Mouse (Mus musculus) forebrain, embryonic 14.5 days (tissue): ENCODE data around the gene Siah1a. TPM values are rescaled to one million over a fixed set of nuclear protein-coding genes. Genes with fewer than 3 reads are reported as not detected.

ENCODE experiments used
- ATAC-seq: fragments of 200-750 bp; cut with Nextera tagmentation; 2 replicates; pipeline ENCODE4 v1.8.0; 2017; ENCODE audit warnings: mild to moderate bottlenecking, moderate library complexity
- DNase-seq: peaks from one replicate; pipeline ENCODE4 v3.0.0-alpha.2; 2015; ENCODE audit warnings: low spot score
- H3K27ac ChIP-seq: fragments of 300-500 bp; sonication (generic); 2 replicates; pipeline ENCODE4 v1.5.1; 2014; ENCODE audit warnings: low read depth, mild to moderate bottlenecking, control low read depth, low read length, moderate library complexity
- H3K27me3 ChIP-seq: fragments of 300-500 bp; sonication (generic); replicated peaks from 2 replicates; pipeline ENCODE4 v1.6.1; 2014; ENCODE audit warnings: low read length, control low read depth, mixed read lengths; ENCODE audit not compliant: control insufficient read depth, insufficient read depth
- H3K36me3 ChIP-seq: fragments of 300-500 bp; sonication (generic); 2 replicates; pipeline ENCODE4 v1.6.1; 2014; ENCODE audit warnings: low read length, control low read depth; ENCODE audit not compliant: control insufficient read depth, insufficient read depth
- H3K4me1 ChIP-seq: fragments of 300-500 bp; sonication (generic); 2 replicates; pipeline ENCODE4 v1.6.1; 2014; ENCODE audit warnings: antibody characterized with exemption, low read length, control low read depth; ENCODE audit not compliant: control insufficient read depth, insufficient read depth
- H3K4me2 ChIP-seq: fragments of 300-500 bp; sonication (generic); 2 replicates; pipeline ENCODE4 v1.6.1; 2014; ENCODE audit warnings: mild to moderate bottlenecking, control low read depth, low read length
- H3K4me3 ChIP-seq: fragments of 300-500 bp; sonication (generic); 2 replicates; pipeline ENCODE4 v1.5.1; 2014; ENCODE audit warnings: low read depth, low read length, control low read depth
- H3K9ac ChIP-seq: fragments of 300-500 bp; sonication (generic); 2 replicates; pipeline ENCODE4 v1.6.1; 2014; ENCODE audit warnings: mild to moderate bottlenecking, low read length, control low read depth, moderate library complexity
- H3K9me3 ChIP-seq: fragments of 300-500 bp; sonication (generic); replicated peaks from 2 replicates; pipeline ENCODE4 v1.6.1; 2016; ENCODE audit warnings: low read length, control low read depth, mixed read lengths; ENCODE audit not compliant: control insufficient read depth
- WGBS: fragments of 180-500 bp; shearing (Covaris S2); extraction: QIAGEN DNeasy Blood & Tissue Kit; methylation state at CpG from one replicate; pipeline ENCODE4 v1.1.7; 2014; 5-methylcytosine and 5-hydroxymethylcytosine counted together
- polyA plus RNA-seq: library from polyadenylated mRNA; unstranded; fragments of >200 nt; fragmentation: Nextera tagmentation; extraction: Ambion mirVana; gene quantifications from 2 replicates; pipeline ENCODE4 v1.2.1, GENCODE M21; 2014

Gene Siah1a
- 104 and 111 TPM in 2 replicates for polyA plus RNA-seq

DNA sequence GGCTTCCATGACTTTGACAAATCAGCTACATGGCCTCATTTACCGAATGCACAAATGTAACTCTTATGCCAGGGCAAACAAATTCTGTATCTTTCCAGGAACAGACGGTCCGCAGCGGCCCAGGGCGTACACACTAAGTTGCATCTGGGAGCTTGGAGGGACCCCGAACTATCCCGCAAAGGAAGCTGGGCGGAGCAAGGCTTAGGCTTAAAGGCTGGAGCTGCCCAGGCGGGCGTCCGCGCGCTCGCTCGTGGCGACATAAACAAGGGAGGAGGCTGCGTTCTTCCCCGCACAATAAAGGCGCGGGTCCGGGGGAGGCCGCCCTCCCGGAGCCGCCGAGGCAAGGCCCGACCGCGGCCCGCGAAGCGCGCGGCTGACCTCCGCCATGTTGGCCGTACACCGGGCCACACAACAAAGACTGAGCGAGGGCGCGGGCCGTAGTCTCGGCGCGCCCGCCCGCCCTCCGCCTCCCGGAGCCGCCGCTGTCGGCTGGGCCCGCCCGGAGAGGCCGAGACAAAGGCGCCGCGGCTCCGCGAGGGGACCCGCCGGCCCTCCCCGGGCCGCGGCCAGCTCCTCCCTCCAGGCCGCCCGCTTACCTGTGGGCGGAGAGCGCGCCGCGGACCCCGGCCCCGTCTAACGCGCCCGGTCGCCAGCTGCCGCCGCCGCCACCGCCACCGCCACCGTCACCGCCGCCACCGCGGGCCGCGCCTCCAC lies at the start of gene Siah1a, which contains the start of gene Gm10638:
Siah1a (minus strand) TSS at position 714 of the 714 bp plus-strand sequence.
Gm10638 (plus strand) TSS at position 479 of the 714 bp plus-strand sequence.
- H3K27me3 ChIP-seq, result no peaks in the 10 kb centered on the region
- no peaks in the 10 kb centered on the region for H3K9me3 ChIP-seq
- H3K36me3 ChIP-seq, result no peaks in the 10 kb centered on the region
- ATAC-seq (peak; percentile 82), DNase-seq (peak; percentile 74)
- H3K4me3 ChIP-seq, result peak within 1 kb of the TSS; percentile 93
- peaks cover 25% of the 10 kb centered on the region; the same call in 1 of the 2 replicates for H3K4me1 ChIP-seq
- H3K4me2 ChIP-seq, result peak within 1 kb of the TSS; percentile 69
- H3K9ac ChIP-seq, result peak within 1 kb of the TSS; percentile 99
- peak within 1 kb of the TSS; percentile 98 for H3K27ac ChIP-seq
- under 1% methylated on average over 36 of the region's 88 CpGs for WGBS

DNA sequence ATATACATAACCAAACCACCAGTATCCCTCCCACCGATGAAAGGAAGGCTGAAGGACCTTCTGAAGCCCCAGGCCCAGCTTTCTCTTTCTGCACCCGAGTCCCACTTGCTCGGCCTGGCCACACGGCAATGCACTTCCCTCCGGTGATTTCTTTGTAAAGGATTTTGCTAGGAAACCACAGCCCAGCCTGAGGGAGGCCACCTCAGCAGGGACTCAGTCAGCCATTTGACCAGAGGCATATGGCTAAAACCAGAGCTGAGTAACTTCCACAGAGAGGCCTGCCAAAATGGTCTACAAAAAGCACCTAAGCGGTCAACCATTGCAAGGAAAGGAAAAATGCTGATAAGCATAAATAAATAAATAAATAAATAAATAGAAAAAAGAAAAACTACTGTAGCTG lies 49.0 kb upstream of the Siah1a start:
- ATAC-seq (no peak), DNase-seq (no peak)
- no peaks in the 10 kb centered on the region for H3K4me1 ChIP-seq
- WGBS, result 64% methylated on average over 6 of the region's 6 CpGs
- H3K4me2 ChIP-seq, result no peak overlapping the region
- no peaks in the 10 kb centered on the region for H3K27me3 ChIP-seq
- no peaks in the 10 kb centered on the region for H3K36me3 ChIP-seq
- H3K9ac ChIP-seq, result no peak overlapping the region
- H3K27ac ChIP-seq, result no peak overlapping the region
- H3K9me3 ChIP-seq, result no peaks in the 10 kb centered on the region
- no peak overlapping the region for H3K4me3 ChIP-seq

DNA sequence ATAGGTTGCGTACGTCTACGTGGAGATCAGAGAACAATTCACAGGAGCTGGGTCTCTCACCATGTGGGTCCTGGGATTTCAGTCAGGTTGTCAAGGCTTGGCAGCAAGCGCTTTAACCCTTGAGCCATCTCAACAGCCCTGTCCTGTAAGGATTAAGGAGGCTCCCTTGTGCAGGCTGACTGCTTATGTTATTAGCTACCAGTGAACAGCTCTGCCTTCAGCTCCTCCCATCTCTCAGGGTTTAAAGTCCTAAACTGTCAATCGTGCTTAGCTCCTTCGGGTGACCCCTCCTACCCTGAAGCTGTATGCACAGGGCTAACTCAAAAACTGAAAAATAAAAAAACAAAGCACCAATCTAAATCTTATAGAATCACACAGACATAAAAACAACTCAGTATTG lies 45.8 kb upstream of the Siah1a start:
- Histone ChIP-seq H3K36me3 (no peaks in the 10 kb centered on the region), H3K9ac (no peak overlapping the region), H3K4me3 (no peak overlapping the region), H3K27me3 (no peaks in the 10 kb centered on the region), H3K27ac (no peak overlapping the region), H3K9me3 (no peaks in the 10 kb centered on the region), H3K4me1 (no peaks in the 10 kb centered on the region), H3K4me2 (no peak overlapping the region)
- ATAC-seq, result no peak
- DNase-seq, result no peak
- 71% methylated on average over 6 of the region's 6 CpGs for WGBS

DNA sequence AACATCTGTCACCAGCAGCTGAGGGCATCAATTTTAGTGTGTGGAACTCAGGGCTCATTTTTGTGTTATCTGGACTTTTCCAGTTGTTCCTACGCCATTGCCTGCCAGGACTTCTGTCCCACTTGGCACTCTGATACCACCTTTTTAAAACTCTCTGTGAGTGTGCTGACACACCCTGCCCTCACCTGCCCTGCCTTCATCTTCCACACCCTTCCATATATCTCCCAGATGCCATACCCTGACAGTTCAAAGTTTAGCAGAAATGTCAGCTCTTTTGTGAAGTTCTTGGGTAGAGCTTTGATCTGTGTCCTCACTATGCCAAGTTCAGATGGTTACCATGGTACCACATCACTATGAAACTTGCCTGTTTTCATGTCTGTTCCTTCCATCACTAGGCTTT lies 43.8 kb upstream of the Siah1a start:
- Histone ChIP-seq H3K36me3 (no peaks in the 10 kb centered on the region), H3K9me3 (no peaks in the 10 kb centered on the region), H3K27ac (no peak overlapping the region), H3K27me3 (no peaks in the 10 kb centered on the region), H3K4me1 (no peaks in the 10 kb centered on the region), H3K9ac (no peak overlapping the region), H3K4me3 (no peak overlapping the region), H3K4me2 (no peak overlapping the region)
- ATAC-seq (no peak), DNase-seq (no peak)
- WGBS, result 87% methylated on average over 1 of the region's 1 CpGs

DNA sequence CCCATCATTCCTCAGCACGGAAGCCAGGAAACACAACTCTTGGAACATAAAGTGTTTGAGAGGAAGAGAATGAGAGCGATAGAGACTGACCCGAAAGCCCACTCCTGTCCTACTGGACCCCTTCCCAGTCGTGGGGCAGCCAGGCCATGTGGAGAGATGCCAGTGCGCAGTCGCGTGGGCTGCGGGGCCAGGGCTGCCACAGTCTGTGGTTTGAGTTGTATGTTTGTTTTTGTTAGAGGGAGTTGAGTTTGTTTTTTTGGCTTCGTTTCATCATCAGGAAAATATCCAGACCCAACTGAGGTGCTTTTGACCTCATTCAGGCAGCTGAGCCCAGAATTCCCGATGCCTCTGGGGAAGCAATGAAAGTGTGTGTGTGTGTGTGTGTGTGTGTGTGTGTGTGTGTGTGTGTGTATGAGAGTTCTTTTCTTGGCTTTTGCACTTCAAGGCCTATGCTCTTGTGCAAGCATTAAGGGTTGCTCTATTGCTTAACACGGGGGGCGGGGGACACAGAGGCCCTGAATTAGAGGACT lies 42.2 kb upstream of the Siah1a start:
- no peak overlapping the region for H3K4me3 ChIP-seq
- DNase-seq (no peak), ATAC-seq (no peak)
- no peaks in the 10 kb centered on the region for H3K36me3 ChIP-seq
- H3K4me1 ChIP-seq, result no peaks in the 10 kb centered on the region
- no peak overlapping the region for H3K4me2 ChIP-seq
- H3K27ac ChIP-seq, result no peak overlapping the region
- WGBS, result 83% methylated on average over 12 of the region's 12 CpGs
- H3K27me3 ChIP-seq, result no peaks in the 10 kb centered on the region
- H3K9me3 ChIP-seq, result no peaks in the 10 kb centered on the region
- H3K9ac ChIP-seq, result no peak overlapping the region

DNA sequence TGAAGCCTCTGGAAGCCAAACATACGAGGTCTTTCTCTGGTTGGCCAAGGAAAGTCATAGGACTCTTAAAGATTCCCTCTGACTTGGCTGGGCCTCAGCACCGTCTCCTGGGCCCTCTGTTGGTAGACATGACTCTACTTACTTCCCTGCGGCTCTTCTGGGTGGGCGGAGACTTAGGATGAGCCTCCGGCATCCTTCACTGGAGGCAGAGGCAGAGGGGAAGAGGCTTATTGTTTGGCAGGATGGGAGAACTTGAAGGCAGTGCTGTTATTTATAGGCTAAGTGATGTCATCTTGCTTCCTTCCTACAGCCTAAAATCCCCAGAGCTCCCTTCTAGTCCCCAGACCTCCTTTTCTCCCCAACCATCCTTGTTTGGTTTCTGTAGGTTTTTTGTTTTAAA lies 40.8 kb upstream of the Siah1a start:
- Histone ChIP-seq H3K27ac (no peak overlapping the region), H3K4me3 (no peak overlapping the region), H3K9ac (no peak overlapping the region), H3K36me3 (no peaks in the 10 kb centered on the region), H3K27me3 (no peaks in the 10 kb centered on the region), H3K4me2 (no peak overlapping the region), H3K4me1 (no peaks in the 10 kb centered on the region), H3K9me3 (no peaks in the 10 kb centered on the region)
- no peak for DNase-seq
- WGBS, result 63% methylated on average over 5 of the region's 5 CpGs
- ATAC-seq, result no peak

DNA sequence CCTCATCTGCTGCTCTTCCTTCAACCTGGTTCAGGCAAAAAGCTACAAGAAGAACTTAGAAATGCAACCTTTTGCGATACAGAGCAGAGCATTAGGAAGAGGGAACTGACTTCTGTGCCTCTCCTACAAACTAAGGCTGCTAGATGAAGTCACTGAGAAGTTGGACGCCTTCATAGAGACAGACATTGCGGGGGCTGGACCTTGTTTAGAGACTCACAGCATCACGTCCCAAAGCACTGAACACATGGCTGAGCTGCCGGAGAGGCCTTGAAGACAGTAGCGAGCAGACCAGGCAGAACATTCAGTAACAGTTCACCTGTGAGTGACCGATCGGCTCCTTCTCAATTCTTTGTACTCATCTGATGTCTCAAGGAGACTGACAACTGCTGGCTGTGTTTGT lies 35.4 kb upstream of the Siah1a start:
- Histone ChIP-seq H3K9me3 (no peaks in the 10 kb centered on the region), H3K27ac (no peak overlapping the region), H3K4me2 (no peak overlapping the region), H3K27me3 (no peaks in the 10 kb centered on the region), H3K4me3 (no peak overlapping the region), H3K9ac (no peak overlapping the region), H3K36me3 (no peaks in the 10 kb centered on the region), H3K4me1 (no peaks in the 10 kb centered on the region)
- DNase-seq (no peak), ATAC-seq (no peak)
- 90% methylated on average over 8 of the region's 8 CpGs for WGBS

DNA sequence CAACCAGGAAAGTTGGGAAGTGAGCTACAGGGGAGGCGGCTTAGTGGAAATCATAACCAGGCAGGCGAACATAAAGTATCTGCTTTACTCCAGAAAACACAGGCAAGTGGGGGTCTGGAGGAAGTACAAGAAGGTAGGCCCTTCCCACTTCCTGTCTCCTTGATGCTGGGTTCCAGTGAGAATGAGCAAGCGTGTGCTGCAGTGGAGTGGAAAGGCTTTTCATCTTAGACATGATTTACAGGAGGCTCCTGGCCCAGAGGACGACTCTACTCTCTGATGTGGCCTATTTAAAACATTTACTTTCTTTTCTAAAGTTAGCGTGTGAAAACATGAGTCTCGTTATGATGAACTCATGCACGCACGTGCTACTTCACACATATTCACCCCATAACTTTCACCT lies 33.5 kb upstream of the Siah1a start:
- no peaks in the 10 kb centered on the region for H3K27me3 ChIP-seq
- no peaks in the 10 kb centered on the region for H3K36me3 ChIP-seq
- WGBS, result 83% methylated on average over 8 of the region's 8 CpGs
- no peaks in the 10 kb centered on the region for H3K9me3 ChIP-seq
- no peak overlapping the region for H3K4me3 ChIP-seq
- no peak for DNase-seq
- ATAC-seq, result no peak
- no peak overlapping the region for H3K27ac ChIP-seq
- H3K4me2 ChIP-seq, result no peak overlapping the region
- no peak overlapping the region for H3K9ac ChIP-seq
- no peaks in the 10 kb centered on the region for H3K4me1 ChIP-seq

DNA sequence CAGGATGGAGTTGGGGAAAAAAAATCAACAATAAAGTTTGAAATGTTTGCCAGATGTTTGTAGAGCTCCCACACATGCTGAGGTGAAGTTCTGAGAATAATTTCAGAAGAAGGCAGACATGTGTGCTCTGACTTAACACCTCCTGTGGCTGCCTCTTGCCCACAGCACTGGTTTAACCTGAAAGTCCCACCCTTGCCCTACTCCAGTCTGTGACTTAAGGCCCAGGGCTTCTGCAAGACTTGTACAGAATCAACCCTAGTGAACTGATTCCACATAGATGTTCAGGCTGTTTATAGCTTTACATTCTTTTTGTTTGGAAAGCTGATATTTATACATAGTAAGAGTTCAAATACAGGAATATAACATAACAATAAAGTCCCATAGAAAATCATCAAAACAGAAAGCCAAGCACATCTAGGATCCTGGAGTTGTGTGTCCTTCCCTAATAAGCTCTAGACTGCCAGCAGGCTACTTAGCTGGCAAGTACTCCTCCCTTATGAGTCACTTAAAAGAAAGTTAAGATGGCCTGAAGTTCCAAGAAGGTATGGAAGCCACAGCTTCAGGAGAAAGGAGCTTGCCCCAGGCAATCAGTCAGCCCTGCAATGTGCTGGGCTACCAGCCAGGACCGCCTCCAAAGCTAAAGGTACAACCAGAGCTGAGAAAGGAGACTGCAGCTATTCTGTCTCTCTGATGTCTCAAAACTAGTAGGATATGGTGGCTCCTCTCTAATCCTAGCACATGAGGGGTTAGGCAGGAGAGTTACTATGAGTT lies 24.4 kb upstream of the Siah1a start:
- Histone ChIP-seq H3K27me3 (no peaks in the 10 kb centered on the region), H3K9ac (no peak overlapping the region), H3K4me2 (no peak overlapping the region), H3K9me3 (no peaks in the 10 kb centered on the region), H3K36me3 (no peaks in the 10 kb centered on the region), H3K4me3 (no peak overlapping the region), H3K4me1 (no peaks in the 10 kb centered on the region), H3K27ac (no peak overlapping the region)
- ATAC-seq (no peak), DNase-seq (peak; percentile 4)
- WGBS, result 68% methylated on average over 1 of the region's 1 CpGs
